Mouse (Mus musculus): ENCODE data around the gene Mavs. TPM values are rescaled to one million over a fixed set of nuclear protein-coding genes. Genes with fewer than 3 reads are reported as not detected.

The Mavs gene
- polyA plus RNA-seq, 1 experiment from 2014 or later, result 17.9 TPM

DNA sequence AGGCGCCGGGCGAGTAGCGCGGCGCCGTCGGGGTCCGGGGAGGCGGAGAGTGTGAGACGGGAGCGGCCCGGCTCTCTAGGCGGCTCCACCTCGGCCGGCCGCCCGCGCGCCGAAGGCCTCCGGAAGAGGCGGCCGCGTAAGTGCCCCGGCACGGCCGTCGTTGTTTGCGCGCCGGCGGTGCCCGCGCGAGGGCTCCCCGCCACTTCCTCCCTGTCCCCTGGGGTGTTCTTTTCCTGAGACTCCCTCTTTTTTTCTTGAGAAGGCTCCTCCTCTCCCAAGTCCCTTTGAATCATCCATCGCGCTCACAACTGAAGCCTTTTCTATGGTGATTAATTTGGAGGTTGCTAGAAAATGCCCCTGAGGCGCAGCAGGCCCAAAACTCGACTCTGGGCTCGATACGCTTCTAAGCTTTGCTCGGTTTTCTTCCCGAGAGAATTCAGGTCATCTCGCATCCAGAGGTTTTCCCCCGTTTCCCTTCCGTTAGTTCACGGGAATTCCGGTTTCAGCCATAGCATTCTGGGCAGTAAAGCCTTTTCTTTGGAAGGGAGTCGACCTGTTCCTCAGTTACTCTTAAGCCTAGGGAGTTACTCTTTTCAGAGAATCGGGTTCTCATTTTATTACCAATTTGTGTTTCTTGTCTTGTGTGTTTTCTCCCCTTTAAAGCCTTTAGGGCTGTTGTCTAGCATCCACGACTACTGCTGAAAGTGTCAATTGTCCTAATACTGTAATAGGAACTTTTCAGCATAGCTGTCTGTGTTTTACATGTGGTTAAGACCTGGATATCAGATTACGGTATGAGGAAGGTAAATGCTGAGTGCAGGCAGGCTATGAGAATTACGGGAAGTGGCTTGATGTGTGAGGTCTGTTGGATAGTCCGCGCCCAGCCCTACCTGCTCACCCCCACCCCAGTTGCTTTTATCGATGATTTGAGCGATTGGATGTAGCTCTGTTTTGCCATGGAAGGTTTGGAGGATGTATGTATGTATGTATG is 29.1 kb downstream of the Mavs start:
- peak overlapping the region; percentile 100 for H3K27ac ChIP-seq
- peak; percentile 54 for ATAC-seq (ENCODE audit: insufficient number of reproducible peaks, insufficient read depth, low FRiP score, low TSS enrichment, low read depth)
- peak overlapping the region; percentile 88 for H3K4me3 ChIP-seq (replicated peaks)
- peak overlapping the region; percentile 75 for H3K4me2 ChIP-seq
- H3K9me3 ChIP-seq, result no peaks in the 10 kb centered on the region
- H3K36me3 ChIP-seq, result no peaks in the 10 kb centered on the region
- no peaks in the 10 kb centered on the region for H3K27me3 ChIP-seq
- H3K4me1 ChIP-seq (replicated peaks), result peaks cover 25% of the 10 kb centered on the region
- H3K9ac ChIP-seq (replicated peaks), result peak overlapping the region; percentile 97
- under 1% methylated on average over 59 of the region's 59 CpGs for WGBS

- H3K27ac ChIP-seq, result no peak overlapping the region
- no peaks in the 10 kb centered on the region for H3K27me3 ChIP-seq
- ATAC-seq (ENCODE audit: insufficient number of reproducible peaks, insufficient read depth, low FRiP score, low TSS enrichment, low read depth), result no peak
- peak overlapping the region; percentile 88 for H3K4me3 ChIP-seq (replicated peaks)
- peak overlapping the region; percentile 75 for H3K4me2 ChIP-seq
- 72% methylated on average over 6 of the region's 6 CpGs for WGBS
- H3K9ac ChIP-seq (replicated peaks), result no peak overlapping the region
- H3K9me3 ChIP-seq, result no peaks in the 10 kb centered on the region
- peaks cover 25% of the 10 kb centered on the region for H3K4me1 ChIP-seq (replicated peaks)
- H3K36me3 ChIP-seq, result no peaks in the 10 kb centered on the region
Measured at GRCm38 (mm10) chr2:131264027-131264426, 30.2 kb downstream of the Mavs start.

GRCm38 (mm10) chr2:131265056-131265455 is 31.2 kb downstream of the Mavs start:
- Histone ChIP-seq H3K36me3 (peaks cover 1% of the 10 kb centered on the region; the same call in 1 of the 2 replicates), H3K27me3 (no peaks in the 10 kb centered on the region), H3K4me1 (replicated peaks) (peaks cover 25% of the 10 kb centered on the region), H3K4me2 (0 out of 2 replicates have a peak overlapping the region, but pooled peaks have one; percentile 75), H3K27ac (no peak overlapping the region), H3K9me3 (no peaks in the 10 kb centered on the region), H3K9ac (replicated peaks) (no peak overlapping the region), H3K4me3 (replicated peaks) (no peak overlapping the region)
- ATAC-seq (ENCODE audit: insufficient number of reproducible peaks, insufficient read depth, low FRiP score, low TSS enrichment, low read depth), result no peak
- WGBS, result 77% methylated on average over 2 of the region's 2 CpGs

GRCm38 (mm10) chr2:131275493-131275892 is 41.6 kb downstream of the Mavs start:
- Histone ChIP-seq H3K27ac (no peak overlapping the region), H3K9me3 (no peaks in the 10 kb centered on the region), H3K9ac (replicated peaks) (no peak overlapping the region), H3K4me3 (replicated peaks) (no peak overlapping the region), H3K4me1 (replicated peaks) (no peaks in the 10 kb centered on the region), H3K27me3 (no peaks in the 10 kb centered on the region), H3K36me3 (peaks cover 70% of the 10 kb centered on the region), H3K4me2 (no peak overlapping the region)
- WGBS, result 95% methylated on average over 3 of the region's 3 CpGs
- no peak for ATAC-seq (ENCODE audit: insufficient number of reproducible peaks, insufficient read depth, low FRiP score, low TSS enrichment, low read depth)

GRCm38 (mm10) chr2:131276722-131277121 is 42.9 kb downstream of the Mavs start:
- H3K9ac ChIP-seq (replicated peaks), result no peak overlapping the region
- no peaks in the 10 kb centered on the region for H3K4me1 ChIP-seq (replicated peaks)
- no peak overlapping the region for H3K27ac ChIP-seq
- no peak overlapping the region for H3K4me2 ChIP-seq
- H3K4me3 ChIP-seq (replicated peaks), result no peak overlapping the region
- no peaks in the 10 kb centered on the region for H3K9me3 ChIP-seq
- peaks cover 78% of the 10 kb centered on the region for H3K36me3 ChIP-seq
- ATAC-seq (ENCODE audit: insufficient number of reproducible peaks, insufficient read depth, low FRiP score, low TSS enrichment, low read depth), result no peak
- 90% methylated on average over 5 of the region's 5 CpGs for WGBS
- H3K27me3 ChIP-seq, result no peaks in the 10 kb centered on the region

DNA sequence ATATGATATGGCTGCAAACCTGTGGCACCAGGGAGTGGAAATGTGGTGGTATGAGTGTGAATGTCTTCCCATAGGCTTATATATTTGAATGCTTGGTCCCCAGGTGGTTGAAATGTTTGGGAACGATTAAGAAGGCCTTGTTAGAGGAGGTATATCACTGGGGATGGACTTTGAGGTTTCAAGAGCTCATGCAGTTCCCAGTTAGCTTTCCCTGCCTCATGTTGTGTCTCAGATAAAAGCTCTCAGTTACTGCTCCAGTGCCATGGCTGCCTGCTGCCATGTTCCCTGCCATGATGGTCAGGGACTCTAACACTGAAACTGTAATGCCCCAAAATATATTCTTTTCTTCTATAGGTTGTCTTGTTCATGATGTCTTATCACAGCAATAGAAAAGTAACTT is 47.7 kb downstream of the Mavs start:
- H3K27ac ChIP-seq, result no peak overlapping the region
- H3K27me3 ChIP-seq, result no peaks in the 10 kb centered on the region
- 94% methylated on average over 1 of the region's 1 CpGs for WGBS
- no peak overlapping the region for H3K4me3 ChIP-seq (replicated peaks)
- no peak for ATAC-seq (ENCODE audit: insufficient number of reproducible peaks, insufficient read depth, low FRiP score, low TSS enrichment, low read depth)
- H3K4me2 ChIP-seq, result no peak overlapping the region
- peaks cover 86% of the 10 kb centered on the region for H3K36me3 ChIP-seq
- no peaks in the 10 kb centered on the region for H3K4me1 ChIP-seq (replicated peaks)
- H3K9me3 ChIP-seq, result no peaks in the 10 kb centered on the region
- H3K9ac ChIP-seq (replicated peaks), result no peak overlapping the region

- no peaks in the 10 kb centered on the region for H3K9me3 ChIP-seq
- no peaks in the 10 kb centered on the region for H3K4me1 ChIP-seq (replicated peaks)
- peaks cover 76% of the 10 kb centered on the region for H3K36me3 ChIP-seq
- 86% methylated on average over 1 of the region's 1 CpGs for WGBS
- H3K9ac ChIP-seq (replicated peaks), result no peak overlapping the region
- H3K4me2 ChIP-seq, result no peak overlapping the region
- no peak overlapping the region for H3K4me3 ChIP-seq (replicated peaks)
- no peak overlapping the region for H3K27ac ChIP-seq
- H3K27me3 ChIP-seq, result no peaks in the 10 kb centered on the region
- ATAC-seq (ENCODE audit: insufficient number of reproducible peaks, insufficient read depth, low FRiP score, low TSS enrichment, low read depth), result no peak
Measured at GRCm38 (mm10) chr2:131286276-131286675, 52.4 kb downstream of the Mavs start.

- Histone ChIP-seq H3K9ac (replicated peaks) (no peak overlapping the region), H3K36me3 (peaks cover 86% of the 10 kb centered on the region), H3K4me1 (replicated peaks) (no peaks in the 10 kb centered on the region), H3K4me3 (replicated peaks) (no peak overlapping the region), H3K9me3 (no peaks in the 10 kb centered on the region), H3K27me3 (no peaks in the 10 kb centered on the region), H3K4me2 (no peak overlapping the region), H3K27ac (no peak overlapping the region)
- ATAC-seq (ENCODE audit: insufficient number of reproducible peaks, insufficient read depth, low FRiP score, low TSS enrichment, low read depth), result no peak
Measured at GRCm38 (mm10) chr2:131290669-131291068, 56.8 kb downstream of the Mavs start.

GRCm38 (mm10) chr2:131296746-131297261 is 62.9 kb downstream of the Mavs start:
- H3K27ac ChIP-seq, result no peak overlapping the region
- 98% methylated on average over 2 of the region's 2 CpGs for WGBS
- H3K4me2 ChIP-seq, result no peak overlapping the region
- 0 out of 2 replicates have a peak, but pooled peaks cover 5% of the 10 kb centered on the region for H3K4me1 ChIP-seq (replicated peaks)
- no peaks in the 10 kb centered on the region for H3K9me3 ChIP-seq
- H3K27me3 ChIP-seq, result no peaks in the 10 kb centered on the region
- ATAC-seq (ENCODE audit: insufficient number of reproducible peaks, insufficient read depth, low FRiP score, low TSS enrichment, low read depth), result no peak
- H3K4me3 ChIP-seq (replicated peaks), result no peak overlapping the region
- no peak overlapping the region for H3K9ac ChIP-seq (replicated peaks)
- peaks cover 79% of the 10 kb centered on the region for H3K36me3 ChIP-seq

All from limb, embryonic 12.5 days (tissue).